Mouse (Mus musculus): ENCODE measurements around the gene Fam71b.

DNA sequence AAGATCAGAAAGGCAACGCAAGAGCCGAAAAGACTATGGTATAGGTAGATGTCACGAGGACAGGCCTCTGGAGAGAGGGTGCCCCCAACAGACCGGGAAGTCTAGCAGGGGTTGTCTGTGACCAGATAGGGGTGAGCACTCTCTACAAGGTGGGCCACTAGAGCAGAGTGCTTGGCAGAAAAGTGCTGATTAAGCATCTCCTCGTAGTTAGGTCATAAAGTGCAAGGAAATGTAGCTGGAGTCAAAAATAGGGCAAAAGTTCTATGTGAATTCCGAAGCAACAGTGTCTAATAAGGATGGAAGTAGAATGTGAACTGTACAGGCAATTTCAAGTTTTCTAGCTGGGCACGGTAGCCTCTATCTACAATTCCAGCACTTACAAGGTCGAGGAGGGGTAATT lies 25.1 kb upstream of the Fam71b start:
- TF ChIP-seq CTCF (IDR thresholded peaks at IDR 0.05; ENCODE audit: extremely low read depth, insufficient read depth, insufficient read length, insufficient replicate concordance) (no peak), POLR2A (IDR thresholded peaks at IDR 0.05; ENCODE audit: low read depth, low read length) (no peak)
